Mouse (Mus musculus) hindbrain, embryonic 11.5 days (tissue): ENCODE results near the gene Chid1. TPM values are rescaled to one million over a fixed set of nuclear protein-coding genes. Genes with fewer than 3 reads are reported as not detected.

ENCODE experiments used
- ATAC-seq: fragments of 200-750 bp; cut with Nextera tagmentation; 2 replicates; pipeline ENCODE4 v1.8.0; 2017; ENCODE audit warnings: mild to moderate bottlenecking, moderate TSS enrichment, moderate library complexity; ENCODE audit not compliant: low FRiP score
- DNase-seq: peaks from one replicate; pipeline ENCODE4 v3.0.0-alpha.2; 2015; ENCODE audit warnings: low spot score
- H3K27ac ChIP-seq: fragments of 300-500 bp; sonication (generic); 2 replicates; pipeline ENCODE4 v1.5.1; 2014; ENCODE audit warnings: mild to moderate bottlenecking, low read depth, low read length
- H3K27me3 ChIP-seq: fragments of 300-500 bp; sonication (generic); 2 replicates; pipeline ENCODE4 v1.6.1; 2014; ENCODE audit warnings: mild to moderate bottlenecking, low read length, moderate library complexity, mixed read lengths; ENCODE audit not compliant: control insufficient read depth, insufficient read depth
- H3K36me3 ChIP-seq: fragments of 300-500 bp; sonication (generic); 2 replicates; pipeline ENCODE4 v1.6.1; 2014; ENCODE audit warnings: mild to moderate bottlenecking, low read length, moderate library complexity, mixed read lengths; ENCODE audit not compliant: control insufficient read depth, insufficient read depth
- H3K4me1 ChIP-seq: fragments of 300-500 bp; sonication (generic); replicated peaks from 2 replicates; pipeline ENCODE4 v1.6.1; 2014; ENCODE audit warnings: low read length, mixed read lengths; ENCODE audit not compliant: control insufficient read depth, insufficient read depth
- H3K4me2 ChIP-seq: fragments of 300-500 bp; sonication (generic); replicated peaks from 2 replicates; pipeline ENCODE4 v1.6.1; 2014; ENCODE audit warnings: mild to moderate bottlenecking, low read depth, low read length
- H3K4me3 ChIP-seq: fragments of 300-500 bp; sonication (generic); 2 replicates; pipeline ENCODE4 v1.5.1; 2014; ENCODE audit warnings: low read depth, low read length
- H3K9ac ChIP-seq: fragments of 300-500 bp; sonication (generic); 2 replicates; pipeline ENCODE4 v1.6.1; 2014; ENCODE audit warnings: low read depth, low read length
- H3K9me3 ChIP-seq: fragments of 300-500 bp; sonication (generic); 2 replicates; pipeline ENCODE4 v1.6.1; 2016; ENCODE audit warnings: low read length; ENCODE audit not compliant: control insufficient read depth
- WGBS: fragments of 180-500 bp; shearing (Covaris S2); extraction: QIAGEN DNeasy Blood & Tissue Kit; methylation state at CpG from one replicate; pipeline ENCODE4 v1.1.7; 2014; 5-methylcytosine and 5-hydroxymethylcytosine counted together
- polyA plus RNA-seq: library from polyadenylated mRNA; unstranded; fragments of >200 nt; fragmentation: Nextera tagmentation; extraction: Ambion mirVana; gene quantifications from 2 replicates; pipeline ENCODE4 v1.2.1, GENCODE M21; 2014

Gene Chid1
- polyA plus RNA-seq, 1 experiment from 2014 or later: 24.1 TPM

- no peak overlapping the region for H3K4me3 ChIP-seq
- ATAC-seq (no peak), DNase-seq (no peak)
- no peaks in the 10 kb centered on the region for H3K36me3 ChIP-seq
- 86% methylated on average over 4 of the region's 4 CpGs for WGBS
- no peaks in the 10 kb centered on the region for H3K9me3 ChIP-seq
- no peak overlapping the region for H3K27ac ChIP-seq
- no peaks in the 10 kb centered on the region for H3K27me3 ChIP-seq
- no peak overlapping the region for H3K9ac ChIP-seq
- H3K4me2 ChIP-seq: no peak overlapping the region
- 0 out of 2 replicates have a peak, but pooled peaks cover 3% of the 10 kb centered on the region for H3K4me1 ChIP-seq
These were observed 5.0 kb upstream of the Chid1 start for GRCm38 (mm10) chr7:141544654-141545053.

- Histone ChIP-seq H3K4me2 (no peak overlapping the region), H3K27ac (no peak overlapping the region), H3K27me3 (no peaks in the 10 kb centered on the region), H3K9me3 (no peaks in the 10 kb centered on the region), H3K9ac (no peak overlapping the region), H3K4me3 (no peak overlapping the region), H3K36me3 (no peaks in the 10 kb centered on the region), H3K4me1 (peaks cover 9% of the 10 kb centered on the region; the same call in 1 of the 2 replicates)
- WGBS: 91% methylated on average over 2 of the region's 2 CpGs
- DNase-seq (no peak), ATAC-seq (no peak)
These were observed 2.9 kb upstream of the Chid1 start for GRCm38 (mm10) chr7:141542588-141542987.

GRCm38 (mm10) chr7:141541681-141542080 is 2.0 kb upstream of the Chid1 start:
- 80% methylated on average over 4 of the region's 4 CpGs for WGBS
- ATAC-seq: no peak
- no peak overlapping the region for H3K27ac ChIP-seq

GRCm38 (mm10) chr7:141540312-141541081 is 840 bp upstream of the Chid1 start:
- 62% methylated on average over 13 of the region's 13 CpGs for WGBS
- H3K36me3 ChIP-seq: no peaks in the 10 kb centered on the region
- H3K4me3 ChIP-seq: peak overlapping the region; percentile 63
- DNase-seq (peak; percentile 13), ATAC-seq (peak; percentile 36; the same call in 1 of the 2 replicates)
- no peaks in the 10 kb centered on the region for H3K9me3 ChIP-seq
- H3K9ac ChIP-seq: peak overlapping the region; percentile 78
- H3K4me2 ChIP-seq: peak overlapping the region; percentile 72
- no peaks in the 10 kb centered on the region for H3K27me3 ChIP-seq
- peaks cover 9% of the 10 kb centered on the region; the same call in 1 of the 2 replicates for H3K4me1 ChIP-seq
- H3K27ac ChIP-seq: 0 out of 2 replicates have a peak overlapping the region, but pooled peaks have one; percentile 25

More at GRCm38 (mm10) chr7:141541681-141542080, 2.0 kb upstream of the Chid1 start:
- Histone ChIP-seq H3K27me3 (no peaks in the 10 kb centered on the region), H3K4me2 (no peak overlapping the region), H3K9ac (no peak overlapping the region), H3K4me1 (peaks cover 9% of the 10 kb centered on the region; the same call in 1 of the 2 replicates), H3K4me3 (no peak overlapping the region), H3K36me3 (no peaks in the 10 kb centered on the region), H3K9me3 (no peaks in the 10 kb centered on the region)
- DNase-seq: no peak

GRCm38 (mm10) chr7:141538852-141539555 is 653 bp downstream of the Chid1 start:
- Histone ChIP-seq H3K9ac (peak overlapping the region; percentile 78), H3K36me3 (no peaks in the 10 kb centered on the region), H3K9me3 (no peaks in the 10 kb centered on the region), H3K4me3 (peak overlapping the region; percentile 63), H3K27ac (peak overlapping the region; percentile 51), H3K4me2 (peak overlapping the region; percentile 72), H3K4me1 (peaks cover 9% of the 10 kb centered on the region; the same call in 1 of the 2 replicates), H3K27me3 (no peaks in the 10 kb centered on the region)
- WGBS: 21% methylated on average over 18 of the region's 18 CpGs
- DNase-seq (no peak), ATAC-seq (peak; percentile 50; the same call in 1 of the 2 replicates)

GRCm38 (mm10) chr7:141535570-141535969 is 4.1 kb downstream of the Chid1 start:
- Histone ChIP-seq H3K4me1 (peaks cover 9% of the 10 kb centered on the region; the same call in 1 of the 2 replicates), H3K4me3 (no peak overlapping the region), H3K36me3 (no peaks in the 10 kb centered on the region), H3K27me3 (no peaks in the 10 kb centered on the region), H3K4me2 (no peak overlapping the region), H3K27ac (no peak overlapping the region), H3K9ac (no peak overlapping the region), H3K9me3 (no peaks in the 10 kb centered on the region)
- no peak for ATAC-seq
- 84% methylated on average over 1 of the region's 1 CpGs for WGBS
- no peak for DNase-seq

- no peak overlapping the region for H3K4me3 ChIP-seq
- no peak overlapping the region for H3K4me2 ChIP-seq
- H3K36me3 ChIP-seq: no peaks in the 10 kb centered on the region
- ATAC-seq (no peak), DNase-seq (no peak)
- 88% methylated on average over 4 of the region's 4 CpGs for WGBS
- no peak overlapping the region for H3K27ac ChIP-seq
- no peak overlapping the region for H3K9ac ChIP-seq
- no peaks in the 10 kb centered on the region; the same call in 1 of the 2 replicates for H3K27me3 ChIP-seq
- H3K9me3 ChIP-seq: no peaks in the 10 kb centered on the region
- no peaks in the 10 kb centered on the region for H3K4me1 ChIP-seq
These were observed 14.1 kb downstream of the Chid1 start for GRCm38 (mm10) chr7:141525580-141525925.

GRCm38 (mm10) chr7:141524760-141525579 is 14.7 kb downstream of the Chid1 start:
- H3K27me3 ChIP-seq: no peaks in the 10 kb centered on the region; the same call in 1 of the 2 replicates
- peak; percentile 69 for ATAC-seq
- WGBS: 61% methylated on average over 6 of the region's 6 CpGs
- no peaks in the 10 kb centered on the region for H3K4me1 ChIP-seq
- peak; percentile 80 for DNase-seq
- H3K27ac ChIP-seq: no peak overlapping the region
- H3K9ac ChIP-seq: no peak overlapping the region
- no peaks in the 10 kb centered on the region for H3K9me3 ChIP-seq
- H3K4me2 ChIP-seq: no peak overlapping the region
- H3K36me3 ChIP-seq: no peaks in the 10 kb centered on the region
- no peak overlapping the region for H3K4me3 ChIP-seq
